Mouse (Mus musculus): Measurements from ENCODE around the gene Soga1. TPM values are rescaled to one million over a fixed set of nuclear protein-coding genes. Genes with fewer than 3 reads are reported as not detected.

The Soga1 gene
- polyA plus RNA-seq, 1 experiment from 2014 or later: 6.4 TPM

- H3K36me3 ChIP-seq: peaks cover 66% of the 10 kb centered on the region
- no peak overlapping the region for H3K4me3 ChIP-seq
- H3K27me3 ChIP-seq: no peaks in the 10 kb centered on the region
- no peaks in the 10 kb centered on the region for H3K9me3 ChIP-seq
- no peak overlapping the region for H3K4me2 ChIP-seq
- no peak for ATAC-seq (ENCODE audit: low FRiP score)
- WGBS: 80% methylated on average over 4 of the region's 4 CpGs
- H3K27ac ChIP-seq: peak overlapping the region; percentile 85
- H3K4me1 ChIP-seq (replicated peaks): peaks cover 55% of the 10 kb centered on the region
- H3K9ac ChIP-seq: no peak overlapping the region
Measured at GRCm38 (mm10) chr2:157057758-157058157, 21.3 kb downstream of the Soga1 start.

DNA sequence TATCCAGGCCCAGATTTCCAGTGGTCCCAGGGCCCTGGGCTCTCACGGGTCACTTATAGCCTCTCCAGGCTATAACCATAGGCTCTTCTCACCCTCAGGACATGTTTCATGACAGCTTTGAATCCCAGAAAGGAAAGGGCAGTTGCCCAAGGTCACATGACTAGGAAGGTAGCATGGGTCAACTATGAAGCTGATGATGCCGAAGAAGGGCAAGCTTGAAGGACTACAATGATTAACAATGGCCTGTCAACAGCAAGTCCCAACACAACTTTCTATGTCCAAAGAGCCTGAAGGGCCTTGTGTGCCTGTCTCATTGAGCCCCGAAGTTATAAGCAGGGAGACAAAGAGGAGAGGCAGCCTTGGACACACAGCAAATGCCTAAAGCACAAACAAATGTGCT is 21.9 kb downstream of the Soga1 start:
- H3K4me1 ChIP-seq (replicated peaks): peaks cover 55% of the 10 kb centered on the region
- peak overlapping the region; percentile 85 for H3K27ac ChIP-seq
- WGBS: 91% methylated on average over 3 of the region's 3 CpGs

DNA sequence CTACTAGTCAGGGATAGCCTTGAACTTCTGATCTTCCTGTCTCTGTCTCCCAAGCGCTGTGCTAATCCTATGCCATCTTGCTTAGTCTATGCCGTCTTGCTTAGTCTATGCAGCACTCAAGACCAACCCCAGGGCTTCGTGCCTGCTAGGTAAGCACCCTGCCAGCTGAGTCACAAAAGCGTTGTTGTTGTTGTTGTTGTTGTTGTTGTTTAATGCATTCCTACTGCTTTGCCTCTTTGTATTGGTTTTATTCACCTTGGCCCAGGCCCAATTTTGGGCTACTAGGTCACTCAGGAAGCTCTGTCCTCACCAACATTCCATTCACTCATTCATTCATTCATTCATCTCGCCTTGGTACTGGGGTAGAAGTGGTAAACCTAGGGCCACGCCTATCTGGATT is 23.3 kb downstream of the Soga1 start:
- Histone ChIP-seq H3K27ac (no peak overlapping the region), H3K4me1 (replicated peaks) (peaks cover 60% of the 10 kb centered on the region), H3K4me3 (no peak overlapping the region), H3K4me2 (no peak overlapping the region), H3K9me3 (no peaks in the 10 kb centered on the region), H3K27me3 (no peaks in the 10 kb centered on the region), H3K36me3 (peaks cover 74% of the 10 kb centered on the region), H3K9ac (no peak overlapping the region)
- no peak for ATAC-seq (ENCODE audit: low FRiP score)
- 91% methylated on average over 6 of the region's 6 CpGs for WGBS

More for the DNA sequence above, 21.9 kb downstream of the Soga1 start:
- peaks cover 71% of the 10 kb centered on the region for H3K36me3 ChIP-seq
- no peak overlapping the region for H3K9ac ChIP-seq
- no peak for ATAC-seq (ENCODE audit: low FRiP score)
- no peaks in the 10 kb centered on the region for H3K9me3 ChIP-seq
- H3K27me3 ChIP-seq: no peaks in the 10 kb centered on the region
- H3K4me3 ChIP-seq: no peak overlapping the region
- no peak overlapping the region for H3K4me2 ChIP-seq

GRCm38 (mm10) chr2:157054816-157055215 is 24.2 kb downstream of the Soga1 start:
- WGBS: 73% methylated on average over 5 of the region's 5 CpGs
- no peak overlapping the region for H3K4me2 ChIP-seq
- ATAC-seq (ENCODE audit: low FRiP score): no peak
- no peaks in the 10 kb centered on the region for H3K27me3 ChIP-seq
- H3K9me3 ChIP-seq: no peaks in the 10 kb centered on the region
- no peak overlapping the region for H3K9ac ChIP-seq
- H3K4me1 ChIP-seq (replicated peaks): peaks cover 64% of the 10 kb centered on the region
- H3K36me3 ChIP-seq: peaks cover 69% of the 10 kb centered on the region
- peak overlapping the region; percentile 37; the same call in 1 of the 2 replicates for H3K27ac ChIP-seq
- H3K4me3 ChIP-seq: no peak overlapping the region

DNA sequence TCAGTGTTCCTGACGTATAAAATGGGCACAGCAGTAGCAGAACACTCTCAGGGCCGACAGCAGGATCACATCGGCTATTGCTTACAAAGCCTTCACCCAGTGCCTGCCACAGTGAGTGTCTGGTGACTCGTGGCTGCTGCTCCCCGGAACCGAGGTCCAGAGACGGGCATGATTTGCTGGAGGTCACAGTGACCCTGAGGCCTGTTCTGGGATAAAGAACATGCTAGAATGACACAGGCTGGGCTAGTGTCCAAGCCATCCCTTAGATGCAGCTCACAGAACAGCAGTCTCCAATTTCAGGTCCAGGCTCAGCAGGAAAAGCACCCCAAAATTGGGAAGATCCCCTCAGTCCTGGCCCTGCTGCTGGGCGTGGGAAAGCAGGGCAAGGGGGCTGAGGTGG is 24.8 kb downstream of the Soga1 start:
- Histone ChIP-seq H3K4me2 (no peak overlapping the region), H3K9ac (no peak overlapping the region), H3K9me3 (no peaks in the 10 kb centered on the region), H3K27ac (peak overlapping the region; percentile 37; the same call in 1 of the 2 replicates), H3K4me3 (no peak overlapping the region), H3K36me3 (peaks cover 64% of the 10 kb centered on the region), H3K27me3 (no peaks in the 10 kb centered on the region), H3K4me1 (replicated peaks) (peaks cover 64% of the 10 kb centered on the region)
- WGBS: 94% methylated on average over 8 of the region's 8 CpGs
- ATAC-seq (ENCODE audit: low FRiP score): no peak

GRCm38 (mm10) chr2:157053787-157054186 is 25.3 kb downstream of the Soga1 start:
- peaks cover 64% of the 10 kb centered on the region for H3K4me1 ChIP-seq (replicated peaks)
- no peak for ATAC-seq (ENCODE audit: low FRiP score)
- H3K36me3 ChIP-seq: peaks cover 60% of the 10 kb centered on the region
- no peaks in the 10 kb centered on the region for H3K9me3 ChIP-seq
- no peak overlapping the region for H3K9ac ChIP-seq
- H3K27ac ChIP-seq: 0 out of 2 replicates have a peak overlapping the region, but pooled peaks have one; percentile 37
- WGBS: 73% methylated on average over 4 of the region's 4 CpGs
- H3K4me2 ChIP-seq: no peak overlapping the region
- H3K4me3 ChIP-seq: no peak overlapping the region
- H3K27me3 ChIP-seq: no peaks in the 10 kb centered on the region

DNA sequence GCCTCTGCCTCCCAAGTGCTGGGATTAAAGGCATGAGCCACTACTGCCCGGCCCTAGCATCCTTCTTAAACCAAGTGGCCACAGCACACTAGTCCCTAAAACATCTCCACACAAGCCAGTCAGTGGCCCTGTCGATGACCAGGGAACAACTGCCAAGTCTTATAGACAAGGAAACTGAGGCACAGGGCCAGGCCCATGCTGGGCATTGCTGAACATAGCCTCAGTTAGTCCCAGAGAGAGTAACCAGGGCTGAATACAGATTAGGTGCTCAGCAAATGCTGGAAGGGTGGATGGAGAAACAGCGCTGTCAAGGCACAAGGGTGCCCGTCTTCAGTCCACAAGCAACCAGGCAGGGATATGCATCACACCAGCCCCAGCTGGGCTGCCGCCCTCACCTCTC is 25.9 kb downstream of the Soga1 start:
- H3K27ac ChIP-seq: no peak overlapping the region
- 0 out of 2 replicates have a peak overlapping the region, but pooled peaks have one; percentile 24 for H3K9ac ChIP-seq
- peaks cover 57% of the 10 kb centered on the region for H3K36me3 ChIP-seq
- H3K4me1 ChIP-seq (replicated peaks): peaks cover 64% of the 10 kb centered on the region
- no peak for ATAC-seq (ENCODE audit: low FRiP score)
- H3K4me3 ChIP-seq: no peak overlapping the region
- no peak overlapping the region for H3K4me2 ChIP-seq
- 97% methylated on average over 5 of the region's 5 CpGs for WGBS
- H3K27me3 ChIP-seq: no peaks in the 10 kb centered on the region
- no peaks in the 10 kb centered on the region for H3K9me3 ChIP-seq

DNA sequence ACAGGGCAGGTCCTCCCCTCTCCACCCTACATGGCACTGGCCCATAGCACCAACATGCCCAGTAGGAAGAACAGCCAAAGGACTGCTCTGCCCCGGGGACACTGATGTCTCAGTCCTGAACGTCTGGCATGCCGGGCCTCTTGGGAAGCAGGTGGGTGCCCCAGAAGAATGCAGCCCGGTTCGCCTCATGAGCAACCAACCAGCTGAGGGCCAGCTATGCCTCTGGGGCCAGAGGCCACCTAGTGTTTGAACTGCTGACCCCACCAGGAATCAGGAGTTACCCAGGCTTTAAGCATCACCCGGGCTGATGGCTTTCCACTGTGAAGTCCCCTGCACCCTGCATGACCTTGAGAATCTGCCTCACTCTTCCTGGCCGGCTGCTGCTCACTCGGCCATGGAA is 26.6 kb downstream of the Soga1 start:
- no peak for ATAC-seq (ENCODE audit: low FRiP score)
- no peak overlapping the region for H3K4me3 ChIP-seq
- WGBS: 75% methylated on average over 8 of the region's 8 CpGs
- peak overlapping the region; percentile 46; the same call in 1 of the 2 replicates for H3K27ac ChIP-seq
- no peaks in the 10 kb centered on the region for H3K9me3 ChIP-seq
- no peak overlapping the region for H3K4me2 ChIP-seq
- no peak overlapping the region for H3K9ac ChIP-seq
- peaks cover 58% of the 10 kb centered on the region for H3K36me3 ChIP-seq
- peaks cover 62% of the 10 kb centered on the region for H3K4me1 ChIP-seq (replicated peaks)
- H3K27me3 ChIP-seq: no peaks in the 10 kb centered on the region

DNA sequence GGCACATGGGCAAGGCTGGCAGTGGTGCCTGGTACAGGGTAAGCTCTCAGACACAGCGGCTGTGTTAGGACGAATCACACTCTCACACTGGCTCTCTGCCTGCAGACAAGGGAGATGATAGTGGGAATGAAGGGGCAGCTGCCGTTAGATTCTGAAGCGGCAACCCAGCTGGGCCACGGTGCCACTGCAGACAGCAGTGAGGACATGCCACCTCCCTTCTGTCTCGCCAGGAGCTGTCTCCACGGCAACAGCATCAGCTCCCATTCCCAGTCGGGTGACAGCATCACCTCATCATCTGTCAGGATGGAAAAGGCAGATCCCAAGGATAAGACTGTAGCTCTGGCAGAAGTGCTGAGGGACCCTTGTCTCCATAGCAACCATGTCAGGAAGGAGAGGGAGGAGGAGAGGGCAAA is 29.2 kb downstream of the Soga1 start:
- peak overlapping the region; percentile 6; the same call in 1 of the 2 replicates for H3K4me3 ChIP-seq

DNA sequence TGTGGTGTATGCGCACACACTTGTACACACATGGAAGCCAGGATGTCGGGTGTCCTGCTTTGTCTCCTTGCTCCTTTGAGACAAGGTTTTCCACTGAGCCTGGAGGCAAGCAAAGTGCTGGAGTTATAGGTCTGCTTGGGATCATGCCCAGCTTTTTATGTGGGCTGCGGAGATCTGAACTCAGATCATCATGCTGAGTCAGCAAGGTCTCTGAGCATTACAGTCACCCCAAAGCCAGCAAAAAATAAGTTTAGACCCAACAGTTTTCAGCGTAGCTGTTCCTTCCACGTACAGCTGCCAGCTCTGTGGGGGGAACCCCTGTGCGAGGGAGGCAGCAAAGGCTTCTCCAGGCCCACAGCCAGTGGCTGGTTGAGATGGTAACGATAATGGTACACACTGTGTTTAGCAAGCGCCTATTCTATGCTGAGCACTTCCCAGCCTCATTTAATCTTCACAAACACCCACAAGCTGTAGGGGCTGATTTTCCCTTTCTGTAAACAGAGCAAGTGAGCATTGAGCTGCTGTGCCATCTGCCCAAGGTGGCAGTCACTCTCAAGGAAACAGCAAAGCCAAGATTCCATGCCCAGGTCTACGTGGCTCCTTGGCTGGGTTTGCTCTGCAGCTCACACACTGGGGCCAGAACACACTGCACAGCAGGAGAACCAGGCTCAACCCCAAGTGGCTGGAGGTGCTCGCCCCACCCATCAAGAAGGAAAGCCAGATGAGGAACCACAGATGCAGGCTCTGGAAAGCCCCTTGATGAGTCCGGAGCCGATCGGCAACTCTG is 30.5 kb downstream of the Soga1 start:
- WGBS: 72% methylated on average over 13 of the region's 13 CpGs
- ATAC-seq (ENCODE audit: low FRiP score): no peak
- H3K4me1 ChIP-seq (replicated peaks): peaks cover 53% of the 10 kb centered on the region
- 0 out of 2 replicates have a peak, but pooled peaks cover 6% of the 10 kb centered on the region for H3K9me3 ChIP-seq
- H3K9ac ChIP-seq: peak overlapping the region; percentile 56
- H3K36me3 ChIP-seq: peaks cover 59% of the 10 kb centered on the region
- peak overlapping the region; percentile 20; the same call in 1 of the 2 replicates for H3K4me2 ChIP-seq
- peak overlapping the region; percentile 91 for H3K27ac ChIP-seq
- no peaks in the 10 kb centered on the region for H3K27me3 ChIP-seq
- H3K4me3 ChIP-seq: no peak overlapping the region

More for the DNA sequence above, 29.2 kb downstream of the Soga1 start:
- Histone ChIP-seq H3K4me2 (peak overlapping the region; percentile 39), H3K9ac (peak overlapping the region; percentile 40), H3K27ac (peak overlapping the region; percentile 91), H3K9me3 (no peaks in the 10 kb centered on the region), H3K36me3 (peaks cover 61% of the 10 kb centered on the region), H3K4me1 (replicated peaks) (peaks cover 56% of the 10 kb centered on the region), H3K27me3 (no peaks in the 10 kb centered on the region)
- WGBS: 20% methylated on average over 8 of the region's 8 CpGs
- peak; percentile 91 for ATAC-seq (ENCODE audit: low FRiP score)

DNA sequence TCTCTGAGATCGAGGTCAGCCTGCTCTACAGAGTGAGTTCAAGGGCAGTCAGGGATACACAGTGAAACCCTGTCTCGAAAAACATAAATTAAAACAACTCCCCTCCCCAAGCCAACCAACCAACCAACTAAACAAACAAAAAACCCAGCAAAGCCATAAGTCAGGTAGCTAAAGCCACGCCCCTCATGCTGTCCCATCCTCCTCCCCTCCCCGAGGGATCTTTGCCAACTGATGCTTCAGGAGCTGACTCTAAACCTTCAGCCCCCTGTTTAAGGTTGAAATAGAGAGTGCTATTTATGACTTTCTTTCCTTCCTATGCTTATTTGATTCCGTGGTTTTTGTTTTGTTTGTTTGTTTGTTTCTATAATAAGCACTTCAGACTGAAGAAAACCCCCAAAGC is 32.1 kb downstream of the Soga1 start:
- Histone ChIP-seq H3K36me3 (peaks cover 43% of the 10 kb centered on the region), H3K4me1 (replicated peaks) (peaks cover 51% of the 10 kb centered on the region), H3K9me3 (0 out of 2 replicates have a peak, but pooled peaks cover 6% of the 10 kb centered on the region), H3K4me3 (no peak overlapping the region), H3K27ac (peak overlapping the region; percentile 91; the same call in 1 of the 2 replicates), H3K9ac (no peak overlapping the region), H3K4me2 (no peak overlapping the region), H3K27me3 (no peaks in the 10 kb centered on the region)
- ATAC-seq (ENCODE audit: low FRiP score): no peak
- WGBS: 94% methylated on average over 5 of the region's 5 CpGs

DNA sequence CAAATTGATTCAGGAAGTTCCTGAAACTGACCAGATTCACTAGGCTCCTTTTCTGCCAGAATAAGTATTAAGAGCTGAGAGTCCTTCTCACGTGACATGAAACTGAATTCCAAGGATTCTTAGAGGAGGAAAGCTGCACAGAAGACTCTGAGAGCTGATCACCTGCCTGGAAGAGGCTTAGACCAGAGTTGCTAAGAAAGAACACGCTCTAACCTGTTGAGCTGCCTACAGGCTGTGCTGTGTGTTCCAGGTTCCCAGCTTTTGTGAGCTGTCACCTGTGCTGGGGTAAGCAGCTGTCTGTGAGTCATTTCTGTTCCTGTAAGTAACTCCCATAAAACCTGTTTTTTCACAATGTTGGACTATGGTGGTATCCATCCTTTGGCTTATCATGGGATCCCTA is 33.1 kb downstream of the Soga1 start:
- Histone ChIP-seq H3K36me3 (peaks cover 49% of the 10 kb centered on the region), H3K4me1 (replicated peaks) (peaks cover 44% of the 10 kb centered on the region), H3K4me2 (no peak overlapping the region), H3K9me3 (0 out of 2 replicates have a peak, but pooled peaks cover 6% of the 10 kb centered on the region), H3K4me3 (no peak overlapping the region), H3K9ac (no peak overlapping the region), H3K27me3 (no peaks in the 10 kb centered on the region), H3K27ac (no peak overlapping the region)
- 99% methylated on average over 2 of the region's 2 CpGs for WGBS
- no peak for ATAC-seq (ENCODE audit: low FRiP score)

DNA sequence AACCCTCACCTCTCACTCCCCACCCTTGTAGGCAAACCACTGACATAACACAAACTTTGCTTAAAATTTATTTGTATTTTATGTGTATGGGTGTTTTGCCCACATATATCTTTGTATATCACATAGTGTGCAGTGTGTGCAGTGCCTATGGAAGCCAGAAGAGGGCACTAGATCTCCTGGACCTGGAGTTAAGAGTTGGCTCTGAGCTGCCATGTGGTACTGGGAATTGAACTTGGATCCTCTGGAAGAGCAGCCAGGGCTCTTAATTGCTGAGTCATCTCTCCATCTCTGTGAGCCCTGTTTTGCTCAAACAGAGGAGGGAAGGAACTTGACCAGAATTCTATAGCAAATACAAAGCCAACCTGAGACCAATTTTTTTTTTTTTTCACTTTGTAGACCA is 35.1 kb downstream of the Soga1 start:
- ATAC-seq (ENCODE audit: low FRiP score): no peak
- Histone ChIP-seq H3K9ac (no peak overlapping the region), H3K9me3 (0 out of 2 replicates have a peak, but pooled peaks cover 6% of the 10 kb centered on the region), H3K4me1 (replicated peaks) (peaks cover 36% of the 10 kb centered on the region), H3K4me3 (no peak overlapping the region), H3K4me2 (no peak overlapping the region), H3K27ac (no peak overlapping the region), H3K27me3 (no peaks in the 10 kb centered on the region), H3K36me3 (peaks cover 65% of the 10 kb centered on the region)

All from hindbrain, embryonic 13.5 days (tissue).